Mouse (Mus musculus) retina, postnatal 7 days (tissue): ENCODE results near the gene Spata1.

Experiments used
- DNase-seq: peaks from one replicate; pipeline ENCODE4 v3.0.0-alpha.2; 2012; ENCODE audit warnings: low read depth, low spot score

The Spata1 gene

GRCm38 (mm10) chr3:146499431-146500002 is at the start of gene Spata1, which contains the start of gene Gng5:
Spata1 (minus strand) TSS chr3:146499753.
Gng5 (plus strand) TSS chr3:146499807.
- DNase-seq: peak; percentile 82

- DNase-seq: no peak
Measured at GRCm38 (mm10) chr3:146543632-146544031, 44.1 kb upstream of the Spata1 start.

DNA sequence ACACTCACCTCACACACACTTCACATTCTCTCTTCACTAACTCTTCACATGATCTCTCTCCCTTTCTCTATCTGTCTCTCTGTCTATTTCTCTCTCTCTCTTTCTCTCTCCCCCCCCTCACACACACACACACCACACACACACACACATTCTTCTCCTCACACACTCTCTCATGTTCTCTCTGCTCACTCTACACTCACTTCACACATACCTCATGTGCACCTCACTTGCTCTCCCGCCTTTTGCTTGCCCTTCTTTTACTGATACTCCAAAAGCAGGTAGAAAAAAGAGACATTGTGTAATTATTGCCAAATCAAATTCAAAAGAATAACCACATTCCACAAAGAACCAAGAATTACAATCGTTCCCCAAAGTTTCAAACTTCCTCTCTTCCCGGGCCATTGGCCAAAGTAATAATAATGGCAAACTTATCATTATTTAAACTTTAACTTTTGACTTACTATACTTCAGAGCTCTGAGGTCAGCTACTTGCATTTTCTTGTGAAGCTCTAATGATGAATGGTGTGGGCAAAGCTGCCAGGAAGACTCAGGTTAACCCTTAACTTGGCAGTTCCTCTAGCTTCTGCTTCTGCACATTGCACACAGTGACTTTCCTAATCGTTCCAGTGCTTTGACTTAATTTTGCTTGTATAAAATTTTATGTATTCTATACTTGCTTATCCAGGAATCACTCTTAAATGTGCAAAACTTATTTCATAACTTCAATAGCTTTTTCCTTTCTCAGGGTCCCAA is 41.1 kb upstream of the Spata1 start:
- DNase-seq: no peak

DNA sequence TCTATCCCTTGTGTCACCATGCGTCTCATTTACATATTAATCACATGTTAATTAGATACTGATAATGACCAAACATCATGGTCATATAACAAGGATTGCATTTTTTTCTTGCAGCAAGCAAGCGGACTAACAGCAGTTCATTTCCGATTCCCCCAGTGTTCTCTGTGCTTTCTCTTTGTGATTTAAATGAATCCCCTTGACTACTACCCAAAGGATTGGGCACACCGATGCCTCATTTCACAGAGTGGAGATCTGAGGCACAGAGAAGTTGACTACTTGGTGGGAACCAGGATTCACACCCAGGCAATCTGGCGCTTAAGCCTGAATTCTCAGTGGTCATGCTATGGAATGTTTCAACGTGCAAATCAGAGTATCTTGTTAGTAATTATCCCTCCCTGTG is 35.4 kb upstream of the Spata1 start:
- DNase-seq: no peak

- no peak for DNase-seq
Measured at GRCm38 (mm10) chr3:146528335-146528734, 28.8 kb upstream of the Spata1 start.

DNA sequence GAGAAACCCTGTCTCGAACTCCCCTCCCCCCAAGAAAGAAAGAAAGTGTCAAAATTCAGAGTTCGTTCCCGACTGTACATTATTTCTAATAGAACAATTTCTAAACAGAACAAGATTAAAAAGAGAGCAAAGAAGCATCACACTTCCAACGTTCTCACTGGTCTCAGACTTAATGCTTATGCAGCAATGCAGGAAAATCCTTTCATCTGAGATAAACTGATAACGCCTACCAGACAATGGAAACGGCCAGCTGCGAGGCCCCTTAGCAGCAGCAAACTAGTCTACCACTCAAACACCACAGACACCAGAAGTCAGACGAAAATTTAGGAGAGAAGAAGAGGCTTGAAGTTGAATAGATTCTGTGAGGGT is 22.1 kb upstream of the Spata1 start:
- DNase-seq: no peak

GRCm38 (mm10) chr3:146520798-146521651 is 21.5 kb upstream of the Spata1 start, which contains the start of gene Rpf1:
Rpf1 (minus strand) TSS chr3:146521429.
- peak; percentile 89 for DNase-seq

DNA sequence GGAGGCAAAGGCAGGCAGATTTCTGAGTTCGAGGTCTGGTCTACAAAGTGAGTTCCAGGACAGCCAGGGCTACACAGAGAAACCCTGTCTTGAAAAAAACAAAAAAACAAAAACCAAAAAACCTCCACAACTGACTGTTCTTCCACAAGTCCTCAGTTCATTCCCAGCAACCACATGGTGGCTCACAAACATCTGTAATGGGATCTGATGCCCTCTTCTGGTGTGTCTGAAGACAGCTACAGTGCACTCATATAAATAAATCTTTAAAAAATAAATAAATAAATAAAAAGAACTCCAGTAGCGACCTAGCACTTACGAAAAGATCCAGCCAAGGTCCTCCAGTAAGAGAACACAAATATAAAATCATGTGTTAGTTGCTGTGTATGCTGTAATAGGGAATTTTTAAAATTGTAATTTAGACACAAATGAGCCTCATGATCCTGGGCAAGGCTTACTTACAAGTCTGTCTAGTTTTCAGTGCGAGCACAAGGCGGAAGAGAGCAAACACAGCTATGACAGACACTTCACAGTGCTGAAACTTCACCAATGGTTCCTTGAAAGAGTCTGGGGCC is 20.8 kb upstream of the Spata1 start:
- no peak for DNase-seq

GRCm38 (mm10) chr3:146506711-146507110 is 7.2 kb upstream of the Spata1 start:
- no peak for DNase-seq

DNA sequence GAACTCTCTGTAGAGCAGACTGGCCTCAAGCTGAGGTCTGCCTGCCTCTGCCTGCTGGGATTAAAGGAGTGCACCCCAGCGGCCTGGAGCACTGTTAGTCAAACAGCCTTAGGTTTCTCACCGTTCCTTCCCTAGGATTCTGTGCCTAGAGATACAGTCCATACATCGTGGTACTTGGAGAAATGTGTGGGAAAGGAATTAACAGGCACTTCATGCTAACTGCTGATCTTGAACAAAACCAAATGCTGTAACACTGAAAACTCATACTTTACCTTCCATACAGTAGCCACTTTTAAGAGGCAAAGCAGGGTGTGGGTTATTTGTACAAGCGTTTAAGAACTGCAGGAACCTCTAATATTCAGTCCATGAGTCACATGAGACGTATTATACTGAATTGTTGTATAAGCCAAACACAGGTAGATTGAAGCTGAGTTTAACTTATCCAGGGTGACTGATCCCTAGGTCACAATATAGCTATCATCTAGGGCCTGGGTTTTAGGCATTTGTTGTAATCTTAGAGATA is 2.1 kb upstream of the Spata1 start:
- no peak for DNase-seq

DNA sequence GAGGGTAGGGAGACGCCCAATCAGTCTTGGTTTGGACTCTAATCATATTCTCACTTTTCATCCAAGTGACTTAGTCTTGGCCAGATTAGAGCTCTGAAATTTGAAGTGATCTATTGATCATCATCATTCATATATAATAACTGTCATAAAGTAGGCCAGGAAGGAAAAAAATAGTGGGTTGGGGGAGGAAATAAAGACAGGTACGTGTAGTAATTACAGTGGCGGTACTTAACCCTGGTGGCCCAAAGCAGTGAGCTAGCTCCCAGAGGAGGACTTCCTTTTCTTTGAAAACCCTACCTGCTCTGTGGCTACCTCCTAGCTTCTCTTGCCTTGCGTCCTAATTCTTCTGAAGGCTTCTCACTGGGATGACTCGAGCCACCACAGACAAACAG is 1.3 kb upstream of the Spata1 start:
- DNase-seq: no peak

DNA sequence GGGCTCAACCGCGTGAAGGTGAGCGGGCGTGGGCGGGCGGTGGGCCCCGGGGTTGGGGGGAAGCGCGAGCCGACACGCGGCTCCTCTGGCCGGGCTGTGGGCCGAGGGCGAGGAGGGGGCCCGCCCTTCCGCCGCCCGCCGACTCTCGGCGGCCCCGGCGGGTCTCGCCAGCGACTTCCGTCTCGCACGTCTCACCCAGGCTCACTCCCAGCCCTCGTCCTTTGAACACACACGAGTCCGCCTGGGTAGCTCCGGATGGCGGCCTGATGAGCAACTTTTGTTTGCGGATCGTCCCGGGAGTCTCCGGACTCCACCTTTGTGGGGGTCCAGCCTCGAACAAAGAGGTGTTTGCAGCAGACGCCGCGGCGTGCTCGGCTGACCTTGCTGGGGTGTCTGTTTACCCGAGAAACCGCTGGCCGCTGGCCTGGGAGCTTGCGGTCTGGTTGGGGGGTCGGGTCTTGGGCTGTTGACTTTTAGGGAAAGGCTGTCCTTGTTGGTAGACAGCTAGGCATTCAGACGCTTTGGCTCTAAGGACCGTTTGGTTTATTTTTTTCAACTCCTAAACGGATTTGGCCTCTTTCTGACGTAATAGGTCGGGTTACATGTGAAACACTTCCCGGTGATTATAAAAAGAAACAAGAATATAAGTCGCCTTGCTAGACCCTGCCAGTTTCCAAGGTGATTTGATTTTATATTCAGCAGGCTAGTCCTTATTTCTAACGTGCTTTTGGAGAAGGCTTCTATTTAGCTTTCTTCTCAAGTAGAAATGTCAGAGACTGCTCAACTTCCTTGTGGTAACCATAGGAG is 653 bp upstream of the Spata1 start:
- DNase-seq: peak; percentile 17

DNA sequence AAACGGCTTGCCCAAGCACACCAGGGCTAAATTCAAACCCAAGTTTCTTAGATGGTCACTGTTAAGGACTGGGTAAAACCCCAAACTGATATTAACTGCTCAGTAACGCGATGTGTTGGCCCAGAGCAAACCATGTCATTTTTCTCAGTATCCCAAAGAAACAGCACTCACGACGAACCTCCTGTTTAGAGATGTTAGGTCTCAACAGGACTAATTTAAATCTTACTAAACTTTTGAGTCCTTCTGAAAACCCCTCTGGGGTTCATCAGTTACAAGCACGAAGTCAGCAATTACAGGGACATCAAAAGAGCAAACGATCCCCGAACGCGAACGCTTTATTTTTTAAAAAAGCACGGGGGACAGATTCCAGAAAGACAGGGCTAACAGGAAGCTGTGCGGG is 564 bp downstream of the Spata1 start:
- DNase-seq: no peak

GRCm38 (mm10) chr3:146494941-146495340 is 4.6 kb downstream of the Spata1 start:
- DNase-seq: peak; percentile 13

- DNase-seq: no peak
Measured at GRCm38 (mm10) chr3:146486464-146486863, 13.1 kb downstream of the Spata1 start.

GRCm38 (mm10) chr3:146482044-146482443 is 17.5 kb downstream of the Spata1 start:
- no peak for DNase-seq

GRCm38 (mm10) chr3:146474428-146474827 is 25.1 kb downstream of the Spata1 start:
- DNase-seq: no peak

DNA sequence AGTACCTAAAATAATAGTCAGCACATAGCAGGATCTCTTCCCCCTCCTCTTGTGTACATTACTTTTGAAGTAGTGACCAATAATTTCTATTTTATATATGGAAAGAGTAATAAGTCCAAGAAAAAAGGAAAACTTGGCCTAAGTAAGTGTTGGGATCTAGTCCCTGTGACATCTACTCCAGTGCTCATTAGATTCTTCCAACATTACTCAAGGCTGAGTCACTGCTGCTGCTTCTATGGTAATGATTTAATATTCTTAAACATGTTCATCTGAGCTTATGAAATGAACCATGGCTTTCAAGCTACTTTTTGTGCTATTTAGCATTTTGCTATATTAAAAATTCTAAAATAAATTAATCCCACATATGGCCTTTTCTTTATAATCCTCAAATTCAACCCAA is 25.8 kb downstream of the Spata1 start:
- DNase-seq: no peak

DNA sequence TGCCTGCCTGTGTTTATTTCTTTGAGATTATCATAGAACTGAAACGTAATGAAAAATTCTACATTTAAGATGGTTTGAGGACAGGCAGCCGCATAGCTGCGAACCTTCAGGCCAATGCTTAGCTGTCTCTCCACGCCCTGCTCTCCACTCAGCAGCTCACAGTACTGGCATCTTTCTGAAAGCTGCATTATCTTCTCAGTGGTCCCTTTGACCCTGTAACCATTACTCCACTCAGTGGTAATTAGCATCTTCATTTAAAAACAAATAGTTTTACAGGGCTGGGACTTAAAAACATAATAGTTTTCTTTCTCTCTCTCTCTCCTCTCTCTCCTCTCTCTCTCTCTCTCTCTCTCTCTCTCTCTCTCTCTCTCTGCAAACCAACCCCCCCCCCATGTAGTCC is 26.9 kb downstream of the Spata1 start:
- DNase-seq: no peak

DNA sequence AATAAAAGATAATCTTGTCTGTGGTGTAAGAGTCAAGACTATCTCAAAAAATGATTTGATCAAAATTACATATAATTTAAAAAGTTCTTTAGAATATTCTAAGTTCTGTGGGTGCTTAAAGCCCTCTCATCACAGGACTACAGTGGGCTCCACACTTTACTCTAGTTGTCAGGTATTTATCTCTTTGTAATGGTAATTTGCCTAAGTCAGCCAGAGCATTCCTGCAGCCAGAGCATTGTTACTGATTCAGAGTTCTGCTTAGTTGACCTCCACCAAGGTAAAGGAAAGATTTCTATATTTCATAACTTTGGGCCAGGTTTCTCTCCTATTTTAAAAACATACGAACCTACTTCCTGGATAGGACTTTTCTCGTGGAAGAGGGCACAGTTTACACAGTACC is 30.3 kb downstream of the Spata1 start:
- no peak for DNase-seq

- DNase-seq: no peak
Measured at GRCm38 (mm10) chr3:146462939-146463338, 36.6 kb downstream of the Spata1 start.
